Mouse (Mus musculus) heart, postnatal 0 days (tissue): ENCODE measurements around the gene Gm10283.

ENCODE experiments used
- CTCF ChIP-seq: IDR thresholded peaks from 2 replicates; pipeline ENCODE4 v1.5.1; 2016; ENCODE audit warnings: antibody characterized with exemption, control low read depth, low read depth
- EP300 ChIP-seq: IDR thresholded peaks from 2 replicates; pipeline ENCODE4 v1.6.1; 2016; ENCODE audit warnings: antibody characterized with exemption, low read depth

- TF ChIP-seq CTCF (peak; percentile 88), EP300 (no peak)
Measured at GRCm38 (mm10) chr8:60505653-60506521, 2.9 kb upstream of the Gm10283 start, which contains the start of gene Aadat.
